Mouse (Mus musculus): ENCODE measurements around the gene Metap2. TPM values are rescaled to one million over a fixed set of nuclear protein-coding genes. Genes with fewer than 3 reads are reported as not detected.
A peak's percentile ranks its signal among the peaks of the same experiment; 100 is the strongest.

The Metap2 gene
- polyA plus RNA-seq, 1 experiment from 2014 or later: 119 TPM

- Histone ChIP-seq H3K9me3 (ENCODE audit: control insufficient read depth) (no peaks in the 10 kb centered on the region), H3K36me3 (ENCODE audit: control insufficient read depth, insufficient read depth) (no peaks in the 10 kb centered on the region), H3K27ac (ENCODE audit: low read depth, low read length) (no peak overlapping the region), H3K4me3 (ENCODE audit: low read depth, low read length) (no peak overlapping the region), H3K4me1 (replicated peaks; ENCODE audit: control insufficient read depth, insufficient read depth, low read length) (no peaks in the 10 kb centered on the region), H3K4me2 (replicated peaks; ENCODE audit: low read depth) (no peak overlapping the region), H3K27me3 (replicated peaks; ENCODE audit: control insufficient read depth, insufficient read depth, low read length) (no peaks in the 10 kb centered on the region), H3K9ac (ENCODE audit: low read depth, low read length) (no peak overlapping the region)
- no peak for TF ChIP-seq CTCF (IDR thresholded peaks at IDR 0.05; ENCODE audit: low read depth)
- no peak for ATAC-seq
- 92% methylated on average over 7 of the region's 7 CpGs for WGBS
Measured at GRCm38 (mm10) chr10:93908540-93908939, 11.6 kb upstream of the Metap2 start.

- no peaks in the 10 kb centered on the region for H3K9me3 ChIP-seq (ENCODE audit: control insufficient read depth)
- H3K27ac ChIP-seq (ENCODE audit: low read depth, low read length): no peak overlapping the region
- WGBS: 66% methylated on average over 10 of the region's 10 CpGs
- no peaks in the 10 kb centered on the region for H3K4me1 ChIP-seq (replicated peaks; ENCODE audit: control insufficient read depth, insufficient read depth, low read length)
- H3K4me2 ChIP-seq (replicated peaks; ENCODE audit: low read depth): no peak overlapping the region
- TF ChIP-seq CTCF (IDR thresholded peaks at IDR 0.05; ENCODE audit: low read depth): no peak
- no peak for ATAC-seq
- H3K4me3 ChIP-seq (ENCODE audit: low read depth, low read length): no peak overlapping the region
- no peak overlapping the region for H3K9ac ChIP-seq (ENCODE audit: low read depth, low read length)
- no peaks in the 10 kb centered on the region for H3K36me3 ChIP-seq (ENCODE audit: control insufficient read depth, insufficient read depth)
- H3K27me3 ChIP-seq (replicated peaks; ENCODE audit: control insufficient read depth, insufficient read depth, low read length): no peaks in the 10 kb centered on the region
Measured at GRCm38 (mm10) chr10:93907376-93907775, 10.5 kb upstream of the Metap2 start.

- no peak overlapping the region for H3K4me3 ChIP-seq (ENCODE audit: low read depth, low read length)
- no peaks in the 10 kb centered on the region for H3K9me3 ChIP-seq (ENCODE audit: control insufficient read depth)
- no peak overlapping the region for H3K9ac ChIP-seq (ENCODE audit: low read depth, low read length)
- no peaks in the 10 kb centered on the region for H3K4me1 ChIP-seq (replicated peaks; ENCODE audit: control insufficient read depth, insufficient read depth, low read length)
- no peak for TF ChIP-seq CTCF (IDR thresholded peaks at IDR 0.05; ENCODE audit: low read depth)
- no peaks in the 10 kb centered on the region for H3K36me3 ChIP-seq (ENCODE audit: control insufficient read depth, insufficient read depth)
- H3K4me2 ChIP-seq (replicated peaks; ENCODE audit: low read depth): no peak overlapping the region
- 83% methylated on average over 11 of the region's 11 CpGs for WGBS
- ATAC-seq: no peak
- H3K27ac ChIP-seq (ENCODE audit: low read depth, low read length): no peak overlapping the region
- H3K27me3 ChIP-seq (replicated peaks; ENCODE audit: control insufficient read depth, insufficient read depth, low read length): no peaks in the 10 kb centered on the region
Measured at GRCm38 (mm10) chr10:93899907-93900306, 3.0 kb upstream of the Metap2 start.

- H3K27ac ChIP-seq (ENCODE audit: low read depth, low read length): no peak overlapping the region
- no peak overlapping the region for H3K9ac ChIP-seq (ENCODE audit: low read depth, low read length)
- TF ChIP-seq CTCF (IDR thresholded peaks at IDR 0.05; ENCODE audit: low read depth): no peak
- H3K36me3 ChIP-seq (ENCODE audit: control insufficient read depth, insufficient read depth): no peaks in the 10 kb centered on the region
- peak; percentile 64 for ATAC-seq
- no peak overlapping the region for H3K4me3 ChIP-seq (ENCODE audit: low read depth, low read length)
- 32% methylated on average over 2 of the region's 2 CpGs for WGBS
- no peaks in the 10 kb centered on the region for H3K4me1 ChIP-seq (replicated peaks; ENCODE audit: control insufficient read depth, insufficient read depth, low read length)
- no peaks in the 10 kb centered on the region for H3K9me3 ChIP-seq (ENCODE audit: control insufficient read depth)
- no peak overlapping the region for H3K4me2 ChIP-seq (replicated peaks; ENCODE audit: low read depth)
- H3K27me3 ChIP-seq (replicated peaks; ENCODE audit: control insufficient read depth, insufficient read depth, low read length): no peaks in the 10 kb centered on the region
Measured at GRCm38 (mm10) chr10:93899303-93899702, 2.4 kb upstream of the Metap2 start.

GRCm38 (mm10) chr10:93892551-93892950 lies 4.3 kb downstream of the Metap2 start:
- Histone ChIP-seq H3K27ac (ENCODE audit: low read depth, low read length) (no peak overlapping the region), H3K36me3 (ENCODE audit: control insufficient read depth, insufficient read depth) (no peaks in the 10 kb centered on the region), H3K4me2 (replicated peaks; ENCODE audit: low read depth) (no peak overlapping the region), H3K4me3 (ENCODE audit: low read depth, low read length) (no peak overlapping the region), H3K9me3 (ENCODE audit: control insufficient read depth) (no peaks in the 10 kb centered on the region), H3K9ac (ENCODE audit: low read depth, low read length) (no peak overlapping the region), H3K27me3 (replicated peaks; ENCODE audit: control insufficient read depth, insufficient read depth, low read length) (no peaks in the 10 kb centered on the region), H3K4me1 (replicated peaks; ENCODE audit: control insufficient read depth, insufficient read depth, low read length) (peaks cover 3% of the 10 kb centered on the region; the same call in 1 of the 2 replicates)
- 92% methylated on average over 4 of the region's 4 CpGs for WGBS
- TF ChIP-seq CTCF (IDR thresholded peaks at IDR 0.05; ENCODE audit: low read depth): no peak
- ATAC-seq: no peak

- no peak for ATAC-seq
- Histone ChIP-seq H3K36me3 (ENCODE audit: control insufficient read depth, insufficient read depth) (peaks cover 6% of the 10 kb centered on the region; the same call in 1 of the 2 replicates), H3K9ac (ENCODE audit: low read depth, low read length) (no peak overlapping the region), H3K4me2 (replicated peaks; ENCODE audit: low read depth) (no peak overlapping the region), H3K27ac (ENCODE audit: low read depth, low read length) (no peak overlapping the region), H3K4me3 (ENCODE audit: low read depth, low read length) (no peak overlapping the region), H3K9me3 (ENCODE audit: control insufficient read depth) (no peaks in the 10 kb centered on the region), H3K27me3 (replicated peaks; ENCODE audit: control insufficient read depth, insufficient read depth, low read length) (no peaks in the 10 kb centered on the region), H3K4me1 (replicated peaks; ENCODE audit: control insufficient read depth, insufficient read depth, low read length) (peaks cover 3% of the 10 kb centered on the region; the same call in 1 of the 2 replicates)
- no peak for TF ChIP-seq CTCF (IDR thresholded peaks at IDR 0.05; ENCODE audit: low read depth)
- 93% methylated on average over 1 of the region's 1 CpGs for WGBS
Measured at GRCm38 (mm10) chr10:93891031-93891430, 5.9 kb downstream of the Metap2 start.

GRCm38 (mm10) chr10:93890565-93890964 lies 6.3 kb downstream of the Metap2 start:
- peak overlapping the region; percentile 80; the same call in 1 of the 2 replicates for H3K4me2 ChIP-seq (replicated peaks; ENCODE audit: low read depth)
- no peaks in the 10 kb centered on the region for H3K27me3 ChIP-seq (replicated peaks; ENCODE audit: control insufficient read depth, insufficient read depth, low read length)
- ATAC-seq: no peak
- no peak overlapping the region for H3K9ac ChIP-seq (ENCODE audit: low read depth, low read length)
- H3K9me3 ChIP-seq (ENCODE audit: control insufficient read depth): no peaks in the 10 kb centered on the region
- no peak for TF ChIP-seq CTCF (IDR thresholded peaks at IDR 0.05; ENCODE audit: low read depth)
- H3K36me3 ChIP-seq (ENCODE audit: control insufficient read depth, insufficient read depth): peaks cover 11% of the 10 kb centered on the region; the same call in 1 of the 2 replicates
- 74% methylated on average over 4 of the region's 4 CpGs for WGBS
- H3K4me3 ChIP-seq (ENCODE audit: low read depth, low read length): no peak overlapping the region
- H3K27ac ChIP-seq (ENCODE audit: low read depth, low read length): no peak overlapping the region
- H3K4me1 ChIP-seq (replicated peaks; ENCODE audit: control insufficient read depth, insufficient read depth, low read length): peaks cover 3% of the 10 kb centered on the region; the same call in 1 of the 2 replicates

Data from intestine, postnatal 0 days (tissue).